Mouse (Mus musculus): ENCODE results near the gene Prkch. TPM values are rescaled to one million over a fixed set of nuclear protein-coding genes. Genes with fewer than 3 reads are reported as not detected.

Gene Prkch
- polyA plus RNA-seq, 1 experiment from 2014 or later: 1.9 TPM

DNA sequence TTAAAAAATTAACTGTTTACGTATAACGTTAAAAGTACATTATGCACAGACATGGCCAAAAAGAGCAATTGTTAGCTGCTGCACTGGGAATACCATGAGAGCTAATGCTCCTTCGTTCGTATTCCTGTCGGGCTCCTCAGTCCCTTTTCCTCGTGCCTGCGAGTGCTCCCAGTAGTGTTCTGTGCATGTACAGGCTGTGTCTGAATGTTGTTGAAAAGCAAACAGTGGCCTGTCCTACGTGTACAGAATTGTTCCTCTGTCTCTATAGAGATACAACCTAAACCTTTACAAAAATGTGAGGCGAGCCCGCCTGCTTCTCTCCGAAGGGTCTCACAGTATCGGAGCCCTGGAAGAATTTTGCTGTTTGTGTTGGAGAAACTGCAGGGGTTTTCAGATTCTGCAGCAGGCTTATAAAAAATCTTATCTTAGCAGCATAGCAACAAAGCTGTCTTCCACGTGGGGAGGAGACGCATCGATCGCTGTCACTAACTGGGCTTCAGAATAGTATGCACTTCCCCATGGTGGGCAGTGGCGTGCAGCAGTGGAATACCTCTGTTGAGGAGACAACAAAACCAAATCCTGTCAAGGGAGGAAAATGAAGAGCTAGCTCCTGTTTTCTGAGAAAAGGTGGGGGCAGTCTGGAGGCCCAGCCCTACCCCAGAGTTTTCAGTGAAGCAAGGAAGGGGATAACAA lies 147.4 kb downstream of the Prkch start:
- Histone ChIP-seq H3K36me3 (replicated peaks) (no peaks in the 10 kb centered on the region), H3K9ac (no peak overlapping the region), H3K27ac (replicated peaks) (no peak overlapping the region), H3K4me2 (no peak overlapping the region), H3K9me3 (replicated peaks) (no peaks in the 10 kb centered on the region), H3K4me1 (replicated peaks) (no peaks in the 10 kb centered on the region), H3K4me3 (replicated peaks) (no peak overlapping the region), H3K27me3 (no peaks in the 10 kb centered on the region)
- ATAC-seq (ENCODE audit: insufficient read depth): no peak
- WGBS (ENCODE audit: insufficient replicate concordance): 65% methylated on average over 17 of the region's 17 CpGs

DNA sequence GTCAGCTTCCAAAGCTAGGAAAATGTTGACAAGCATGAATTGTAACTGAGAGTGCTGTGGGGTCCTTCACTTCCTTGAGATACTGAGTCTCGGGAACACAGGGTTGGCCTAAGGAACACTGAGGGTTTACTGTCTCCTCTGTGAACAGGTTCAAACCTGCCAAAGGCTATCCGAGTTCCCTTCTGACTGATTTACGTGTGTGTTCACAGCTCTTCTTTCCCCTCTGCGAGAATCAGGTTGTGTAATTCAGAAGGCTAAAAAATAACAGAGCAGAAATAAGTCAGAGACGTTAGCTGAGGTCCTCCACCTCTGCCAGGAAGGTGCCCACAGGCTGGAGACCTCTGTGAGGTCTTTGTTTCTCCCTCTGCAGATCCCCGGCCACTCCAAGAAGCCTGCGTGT lies 148.3 kb downstream of the Prkch start:
- no peaks in the 10 kb centered on the region for H3K27me3 ChIP-seq
- H3K4me3 ChIP-seq (replicated peaks): no peak overlapping the region
- no peak overlapping the region for H3K4me2 ChIP-seq
- no peak overlapping the region for H3K27ac ChIP-seq (replicated peaks)
- no peak overlapping the region for H3K9ac ChIP-seq
- 63% methylated on average over 7 of the region's 7 CpGs for WGBS (ENCODE audit: insufficient replicate concordance)
- H3K4me1 ChIP-seq (replicated peaks): no peaks in the 10 kb centered on the region
- H3K36me3 ChIP-seq (replicated peaks): no peaks in the 10 kb centered on the region
- no peaks in the 10 kb centered on the region for H3K9me3 ChIP-seq (replicated peaks)
- no peak for ATAC-seq (ENCODE audit: insufficient read depth)

DNA sequence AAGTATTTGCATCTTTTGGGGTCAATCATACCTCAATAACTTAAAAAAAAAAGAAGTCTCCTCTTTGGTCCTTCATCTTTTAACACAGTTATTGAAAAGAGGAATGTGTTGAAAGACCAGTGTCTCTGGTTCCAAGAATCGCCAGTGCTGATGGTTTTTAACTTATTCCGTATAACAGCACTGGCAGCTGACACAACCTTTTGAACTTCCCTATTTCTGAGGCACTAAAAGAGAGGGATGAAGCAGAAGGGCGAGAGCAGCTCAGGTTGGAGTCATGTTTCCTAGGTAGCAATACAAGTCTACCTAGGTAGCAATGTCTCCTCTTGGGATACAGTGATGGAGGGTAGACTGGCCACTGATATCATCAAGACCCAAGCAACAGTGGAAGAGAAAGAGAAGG lies 152.3 kb downstream of the Prkch start:
- Histone ChIP-seq H3K4me2 (no peak overlapping the region), H3K9me3 (replicated peaks) (no peaks in the 10 kb centered on the region), H3K27me3 (no peaks in the 10 kb centered on the region), H3K27ac (replicated peaks) (no peak overlapping the region), H3K4me3 (replicated peaks) (no peak overlapping the region), H3K36me3 (replicated peaks) (no peaks in the 10 kb centered on the region), H3K4me1 (replicated peaks) (no peaks in the 10 kb centered on the region), H3K9ac (no peak overlapping the region)
- WGBS (ENCODE audit: insufficient replicate concordance): 33% methylated on average over 3 of the region's 3 CpGs
- no peak for ATAC-seq (ENCODE audit: insufficient read depth)

DNA sequence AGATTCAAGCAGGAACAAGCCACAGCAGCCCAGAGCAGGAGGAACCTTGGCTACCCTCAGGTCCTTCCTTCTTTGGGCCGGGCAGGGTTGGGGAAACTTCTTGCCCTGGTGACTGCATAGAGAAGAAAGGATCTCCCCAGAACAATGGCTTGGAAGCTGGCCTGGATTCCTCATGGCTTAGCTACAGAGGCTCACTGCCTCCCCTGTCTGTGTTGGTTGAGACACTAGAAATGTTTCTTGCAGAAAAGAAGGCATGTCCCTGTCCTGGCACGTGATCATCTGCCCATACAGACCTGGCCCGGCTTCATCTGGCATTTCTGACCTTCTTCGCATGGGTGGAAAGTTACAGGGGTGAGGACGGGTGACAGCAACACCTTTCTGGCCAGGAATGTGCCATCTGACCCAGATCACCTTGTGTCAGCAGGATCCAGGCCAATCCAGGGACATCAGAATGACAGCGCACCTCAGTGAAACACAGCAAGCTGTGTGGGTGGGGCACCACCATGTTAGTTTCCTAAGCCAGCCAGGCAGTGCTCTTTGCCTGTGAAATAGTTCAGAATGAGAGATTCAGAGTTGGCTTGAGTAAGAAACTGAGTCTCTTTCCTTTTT lies 155.1 kb downstream of the Prkch start:
- 67% methylated on average over 6 of the region's 6 CpGs for WGBS (ENCODE audit: insufficient replicate concordance)
- Histone ChIP-seq H3K4me1 (replicated peaks) (no peaks in the 10 kb centered on the region), H3K27ac (replicated peaks) (no peak overlapping the region), H3K4me2 (no peak overlapping the region), H3K4me3 (replicated peaks) (no peak overlapping the region), H3K27me3 (no peaks in the 10 kb centered on the region), H3K36me3 (replicated peaks) (no peaks in the 10 kb centered on the region), H3K9me3 (replicated peaks) (no peaks in the 10 kb centered on the region), H3K9ac (no peak overlapping the region)
- no peak for ATAC-seq (ENCODE audit: insufficient read depth)

DNA sequence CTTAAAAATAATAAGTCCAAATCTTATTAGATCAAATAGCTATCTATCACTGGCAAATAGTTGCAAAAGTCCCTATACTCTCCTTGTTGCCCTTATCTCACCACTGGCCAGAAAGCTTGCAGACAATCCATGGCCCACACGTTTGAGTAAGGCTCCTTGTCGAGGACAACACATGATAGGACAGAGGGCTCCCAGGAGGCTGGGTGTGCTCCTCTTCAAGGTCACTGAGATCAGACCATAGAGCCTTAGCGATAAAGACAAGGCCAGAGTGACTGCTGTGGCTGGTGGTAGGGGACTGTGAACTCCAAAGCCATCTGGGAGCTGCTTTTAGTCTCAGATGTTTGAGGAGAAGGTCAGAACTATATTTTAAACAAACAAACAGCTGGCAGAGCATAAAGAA lies 158.0 kb downstream of the Prkch start:
- no peak overlapping the region for H3K4me2 ChIP-seq
- no peak overlapping the region for H3K9ac ChIP-seq
- no peak for ATAC-seq (ENCODE audit: insufficient read depth)
- no peaks in the 10 kb centered on the region for H3K9me3 ChIP-seq (replicated peaks)
- no peaks in the 10 kb centered on the region for H3K27me3 ChIP-seq
- H3K4me3 ChIP-seq (replicated peaks): no peak overlapping the region
- no peaks in the 10 kb centered on the region for H3K4me1 ChIP-seq (replicated peaks)
- no peak overlapping the region for H3K27ac ChIP-seq (replicated peaks)
- 26% methylated on average over 3 of the region's 3 CpGs for WGBS (ENCODE audit: insufficient replicate concordance)
- H3K36me3 ChIP-seq (replicated peaks): no peaks in the 10 kb centered on the region

DNA sequence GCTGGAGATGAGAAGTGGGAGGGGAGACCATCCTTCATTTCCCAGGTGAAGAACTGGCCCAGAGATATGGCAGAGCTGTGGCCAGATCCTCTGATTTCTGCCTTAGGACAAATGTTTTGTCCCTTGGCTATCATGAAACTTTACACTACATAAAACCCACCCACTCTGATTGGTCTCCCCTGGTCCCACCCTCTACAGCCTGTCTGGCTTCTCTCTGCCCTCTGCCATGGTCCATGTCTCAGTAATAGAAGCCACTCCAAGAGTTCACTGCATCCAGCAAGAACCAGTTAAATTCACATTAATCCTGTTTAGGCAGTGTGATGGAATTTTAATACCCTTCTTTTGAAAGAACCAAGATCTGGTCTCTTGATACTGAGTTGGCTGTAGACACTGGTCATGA lies 158.5 kb downstream of the Prkch start:
- no peaks in the 10 kb centered on the region for H3K27me3 ChIP-seq
- no peak overlapping the region for H3K4me3 ChIP-seq (replicated peaks)
- no peak overlapping the region for H3K27ac ChIP-seq (replicated peaks)
- ATAC-seq (ENCODE audit: insufficient read depth): no peak
- H3K36me3 ChIP-seq (replicated peaks): no peaks in the 10 kb centered on the region
- no peak overlapping the region for H3K4me2 ChIP-seq
- no peaks in the 10 kb centered on the region for H3K9me3 ChIP-seq (replicated peaks)
- H3K4me1 ChIP-seq (replicated peaks): no peaks in the 10 kb centered on the region
- no peak overlapping the region for H3K9ac ChIP-seq

DNA sequence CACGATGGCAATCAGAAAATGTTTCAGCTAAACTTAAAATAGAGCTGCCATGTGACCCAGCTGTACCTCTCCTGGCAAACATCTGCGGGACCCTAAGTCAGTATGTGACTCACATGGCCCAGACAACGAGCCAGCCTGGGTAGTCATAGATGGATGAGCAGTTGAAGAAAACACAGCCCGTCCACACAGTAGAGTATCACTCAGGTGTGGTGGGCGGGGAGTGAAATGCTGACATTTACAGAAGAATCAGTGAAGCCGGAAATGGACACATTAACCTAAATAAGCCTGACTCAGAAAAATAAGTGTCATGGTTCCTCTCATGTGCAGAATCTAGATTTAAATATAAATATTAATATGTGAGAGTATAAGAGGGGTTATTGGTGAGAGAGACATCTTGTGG lies 161.5 kb downstream of the Prkch start:
- no peaks in the 10 kb centered on the region for H3K9me3 ChIP-seq (replicated peaks)
- no peak overlapping the region for H3K4me3 ChIP-seq (replicated peaks)
- no peaks in the 10 kb centered on the region for H3K4me1 ChIP-seq (replicated peaks)
- no peaks in the 10 kb centered on the region for H3K27me3 ChIP-seq
- H3K9ac ChIP-seq: no peak overlapping the region
- H3K27ac ChIP-seq (replicated peaks): no peak overlapping the region
- 69% methylated on average over 6 of the region's 6 CpGs for WGBS (ENCODE audit: insufficient replicate concordance)
- no peaks in the 10 kb centered on the region for H3K36me3 ChIP-seq (replicated peaks)
- H3K4me2 ChIP-seq: no peak overlapping the region
- no peak for ATAC-seq (ENCODE audit: insufficient read depth)

DNA sequence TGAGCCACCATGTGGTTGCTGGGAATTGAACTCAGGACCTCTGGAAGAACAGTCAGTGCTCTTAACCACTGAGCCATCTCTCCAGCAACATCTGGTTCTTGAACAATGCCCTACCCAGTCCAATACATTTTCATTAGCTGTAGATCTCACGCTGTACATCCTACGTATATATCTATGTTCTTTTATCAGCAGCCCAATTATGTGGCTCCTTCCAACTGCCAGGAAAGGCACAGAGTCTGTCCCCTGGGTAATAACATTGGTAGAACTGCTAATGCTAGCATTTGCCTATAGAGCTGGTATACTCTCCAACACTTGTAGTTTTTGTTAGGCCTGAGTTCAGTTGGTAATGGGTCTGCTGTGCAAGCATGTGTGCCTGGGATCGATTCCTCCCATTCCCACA lies 163.8 kb downstream of the Prkch start:
- H3K27me3 ChIP-seq: no peaks in the 10 kb centered on the region
- no peak overlapping the region for H3K27ac ChIP-seq (replicated peaks)
- no peaks in the 10 kb centered on the region for H3K4me1 ChIP-seq (replicated peaks)
- no peak overlapping the region for H3K4me2 ChIP-seq
- no peaks in the 10 kb centered on the region for H3K9me3 ChIP-seq (replicated peaks)
- WGBS (ENCODE audit: insufficient replicate concordance): 71% methylated on average over 3 of the region's 3 CpGs
- H3K36me3 ChIP-seq (replicated peaks): no peaks in the 10 kb centered on the region
- no peak for ATAC-seq (ENCODE audit: insufficient read depth)
- no peak overlapping the region for H3K9ac ChIP-seq
- H3K4me3 ChIP-seq (replicated peaks): no peak overlapping the region

DNA sequence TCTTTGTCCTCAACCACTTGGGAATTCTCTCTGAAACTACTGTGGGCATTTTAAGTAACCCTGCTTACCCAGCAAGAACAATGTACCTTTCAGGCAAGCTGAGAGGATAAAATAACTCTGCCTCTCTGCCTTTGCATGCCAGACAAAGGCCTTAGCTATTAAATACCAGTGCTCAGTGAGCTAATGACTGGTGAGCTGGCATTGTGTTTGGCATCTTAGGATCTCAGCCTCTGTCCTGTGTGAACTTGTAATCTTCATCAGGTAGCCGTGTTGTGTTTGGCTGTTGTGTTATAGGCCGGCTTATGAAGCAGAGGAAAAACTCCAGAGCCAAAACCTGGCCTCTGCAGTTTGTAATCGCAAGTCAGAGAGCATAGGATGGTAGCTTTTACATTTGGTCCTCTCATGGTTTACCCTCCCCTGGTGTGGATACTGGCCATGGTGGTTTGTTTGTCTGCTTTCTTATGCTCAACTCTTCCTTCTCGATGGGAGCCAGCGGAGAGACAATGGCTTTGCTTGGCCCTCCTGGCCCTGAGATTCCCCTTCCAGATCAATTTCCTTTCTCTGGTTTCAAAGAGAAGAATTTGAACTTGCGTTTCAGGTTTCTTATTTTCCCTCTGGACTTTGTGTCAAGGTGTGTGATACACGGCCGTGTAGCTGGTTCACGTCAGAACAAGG lies 170.0 kb downstream of the Prkch start:
- Histone ChIP-seq H3K4me3 (replicated peaks) (no peak overlapping the region), H3K27ac (replicated peaks) (no peak overlapping the region), H3K27me3 (no peaks in the 10 kb centered on the region), H3K9ac (no peak overlapping the region), H3K36me3 (replicated peaks) (no peaks in the 10 kb centered on the region), H3K4me2 (no peak overlapping the region), H3K4me1 (replicated peaks) (no peaks in the 10 kb centered on the region), H3K9me3 (replicated peaks) (no peaks in the 10 kb centered on the region)
- WGBS (ENCODE audit: insufficient replicate concordance): 63% methylated on average over 9 of the region's 9 CpGs
- ATAC-seq (ENCODE audit: insufficient read depth): no peak

DNA sequence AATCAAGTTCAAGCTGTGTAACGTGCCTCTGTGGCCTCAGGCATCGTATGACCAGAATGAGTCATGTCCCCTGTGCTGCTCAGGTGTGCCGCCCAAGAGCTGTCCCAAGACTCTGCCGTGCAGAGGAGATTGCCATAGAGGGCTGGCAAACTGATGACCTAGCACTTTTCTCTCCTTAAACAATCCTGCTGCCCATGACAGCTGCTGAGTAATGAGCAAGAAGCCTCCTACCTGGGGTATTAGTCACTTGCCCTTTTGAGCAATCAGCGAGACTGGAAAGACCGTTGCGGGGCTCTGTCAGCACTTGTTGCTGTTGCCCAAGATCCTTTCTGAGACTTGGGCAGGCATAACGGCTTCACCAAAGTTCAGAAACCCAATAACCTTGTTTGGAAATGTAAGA lies 171.1 kb downstream of the Prkch start:
- H3K27ac ChIP-seq (replicated peaks): no peak overlapping the region
- H3K4me3 ChIP-seq (replicated peaks): no peak overlapping the region
- ATAC-seq (ENCODE audit: insufficient read depth): no peak
- 68% methylated on average over 8 of the region's 8 CpGs for WGBS (ENCODE audit: insufficient replicate concordance)
- no peaks in the 10 kb centered on the region for H3K9me3 ChIP-seq (replicated peaks)
- H3K9ac ChIP-seq: no peak overlapping the region
- no peaks in the 10 kb centered on the region for H3K27me3 ChIP-seq
- no peak overlapping the region for H3K4me2 ChIP-seq
- no peaks in the 10 kb centered on the region for H3K4me1 ChIP-seq (replicated peaks)
- H3K36me3 ChIP-seq (replicated peaks): no peaks in the 10 kb centered on the region

DNA sequence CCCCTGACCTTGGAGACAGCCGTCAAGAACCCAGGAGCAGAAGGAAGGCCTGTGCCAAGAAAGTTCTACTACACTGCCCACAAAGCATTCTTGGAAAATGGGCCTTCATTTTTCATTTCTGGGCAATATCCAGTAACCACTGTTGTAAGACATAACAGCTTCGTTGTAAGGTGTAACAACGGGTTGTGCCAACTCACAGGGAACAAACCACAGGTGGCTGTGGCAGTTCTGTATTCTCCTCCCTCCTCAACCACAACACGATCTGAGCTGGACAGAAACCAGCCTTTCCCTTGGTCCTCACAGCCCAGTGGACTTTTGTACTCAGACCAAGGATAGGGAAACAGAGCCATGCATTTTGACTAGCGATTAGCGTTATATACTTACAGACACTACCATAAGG lies 171.9 kb downstream of the Prkch start:
- no peaks in the 10 kb centered on the region for H3K36me3 ChIP-seq (replicated peaks)
- ATAC-seq (ENCODE audit: insufficient read depth): no peak
- 66% methylated on average over 6 of the region's 6 CpGs for WGBS (ENCODE audit: insufficient replicate concordance)

More for the DNA sequence above, 171.9 kb downstream of the Prkch start:
- Histone ChIP-seq H3K4me2 (no peak overlapping the region), H3K4me3 (replicated peaks) (no peak overlapping the region), H3K27me3 (no peaks in the 10 kb centered on the region), H3K9me3 (replicated peaks) (no peaks in the 10 kb centered on the region), H3K27ac (replicated peaks) (no peak overlapping the region), H3K9ac (no peak overlapping the region), H3K4me1 (replicated peaks) (no peaks in the 10 kb centered on the region)

Measured in liver, embryonic 15.5 days (tissue).